Mouse (Mus musculus) myocyte (in vitro differentiated cells): ENCODE results near the gene Gm21885.

Experiments used
- E2F4 ChIP-seq: IDR thresholded peaks from one replicate; pipeline ENCODE4 v1.6.1; 2011; ENCODE audit warnings: mild to moderate bottlenecking, control low read depth, moderate library complexity; ENCODE audit not compliant: insufficient read depth
- MAX ChIP-seq: IDR thresholded peaks from one replicate; pipeline ENCODE4 v1.6.1; 2011; ENCODE audit warnings: low read depth, mild to moderate bottlenecking, control low read depth
- MYOD1 ChIP-seq, 3 experiments: IDR thresholded peaks; one replicate each; pipeline ENCODE4 v1.6.1; 2011; ENCODE audit warnings: control low read depth in 2 of 3, low read depth in 2 of 3, mild to moderate bottlenecking in 2 of 3, moderate library complexity in 1 of 3; ENCODE audit not compliant: insufficient read length in 2 of 3, control insufficient read depth in 1 of 3
- POLR2A ChIP-seq: IDR thresholded peaks from one replicate; pipeline ENCODE4 v1.6.1; 2011; ENCODE audit warnings: low read depth, mild to moderate bottlenecking, control low read depth, moderate library complexity; ENCODE audit not compliant: insufficient read length
- POLR2AphosphoS2 ChIP-seq: IDR thresholded peaks from one replicate; pipeline ENCODE4 v1.6.1; 2011; ENCODE audit warnings: low read depth, control low read depth; ENCODE audit not compliant: insufficient read length
- REST ChIP-seq: IDR thresholded peaks from one replicate; pipeline ENCODE4 v1.6.1; 2011; ENCODE audit warnings: mild to moderate bottlenecking, control low read depth, moderate library complexity; ENCODE audit not compliant: insufficient read depth, insufficient read length
- TCF12 ChIP-seq: IDR thresholded peaks from one replicate; pipeline ENCODE4 v1.6.1; 2011; ENCODE audit warnings: mild to moderate bottlenecking, control low read depth; ENCODE audit not compliant: poor library complexity, insufficient read depth, severe bottlenecking
- TCF3 ChIP-seq: IDR thresholded peaks from one replicate; pipeline ENCODE4 v1.6.1; 2011; ENCODE audit warnings: low read depth, control low read depth; ENCODE audit not compliant: insufficient read length
- USF1 ChIP-seq: IDR thresholded peaks from one replicate; pipeline ENCODE4 v1.6.1; 2011; ENCODE audit warnings: low read depth, mild to moderate bottlenecking, control low read depth, moderate library complexity

- TF ChIP-seq POLR2A (no peak), TCF12 (no peak), MYOD1 (IDR thresholded peaks at IDR 0.05; ENCODE audit: control insufficient read depth in 1 of 3, insufficient read length in 2 of 3, low read depth in 2 of 3) (no peak), TCF3 (no peak), E2F4 (no peak), POLR2AphosphoS2 (no peak), REST (no peak), MAX (no peak), USF1 (no peak)
These were observed 41.0 kb downstream of the Gm21885 start for GRCm38 (mm10) chr11:94322636-94323035.
